ENCODE assay signal across 15 mouse cellular contexts in genomic region chr4:67589976-67590727, GRCm38 (mm10).
DNase-seq lines count a peak whose midpoint lies in the region; ATAC-seq lines count a peak whose summit lies in the region.
"Had no signal": no experiment of that assay in that cellular context is flagged by ENCODE, and none has a peak within 500 bp of the region (broad histone marks: within the 10 kb centered on the region; RNA-seq: fewer than 3 reads in every experiment).

No protein-coding gene starts in this region.

- 59% methylated on average over 7 of the region's 7 CpGs for WGBS in embryonic facial prominence, embryonic 14.5 days
- 61% methylated on average over 7 of the region's 7 CpGs for WGBS in embryonic facial prominence, embryonic 10.5 days
- WGBS in kidney, embryonic 14.5 days = 68% methylated on average over 7 of the region's 7 CpGs

- H3K4me3 ChIP-seq in embryonic facial prominence, embryonic 14.5 days (ENCODE audit: low read depth, low read length) = no peak overlapping the region
- no peak overlapping the region for H3K4me3 ChIP-seq in embryonic facial prominence, embryonic 10.5 days
- no peak overlapping the region for H3K4me3 ChIP-seq in kidney, embryonic 14.5 days (ENCODE audit: low read length)
- H3K4me3 ChIP-seq: limb, embryonic 12.5 days; lung, embryonic 15.5 days; myocyte had no signal

- H3K4me1 ChIP-seq in embryonic facial prominence, embryonic 14.5 days (ENCODE audit: control insufficient read depth, insufficient read depth, low read length) = no peaks in the 10 kb centered on the region
- no peaks in the 10 kb centered on the region for H3K4me1 ChIP-seq in embryonic facial prominence, embryonic 10.5 days
- no peaks in the 10 kb centered on the region for H3K4me1 ChIP-seq in kidney, embryonic 14.5 days (ENCODE audit: control insufficient read depth, insufficient read depth, low read length)
- H3K4me1 ChIP-seq: limb, embryonic 12.5 days; lung, embryonic 15.5 days had no signal

- no peak overlapping the region for H3K4me2 ChIP-seq in embryonic facial prominence, embryonic 14.5 days (ENCODE audit: low read depth, low read length)
- H3K4me2 ChIP-seq in kidney, embryonic 14.5 days (replicated peaks; ENCODE audit: low read depth, low read length) = no peak overlapping the region
- H3K4me2 ChIP-seq: limb, embryonic 12.5 days; lung, embryonic 15.5 days had no signal

- H3K27ac ChIP-seq in embryonic facial prominence, embryonic 14.5 days (replicated peaks; ENCODE audit: low read depth, low read length) = no peak overlapping the region
- H3K27ac ChIP-seq in embryonic facial prominence, embryonic 10.5 days (replicated peaks) = no peak overlapping the region
- no peak overlapping the region for H3K27ac ChIP-seq in kidney, embryonic 14.5 days (ENCODE audit: low read depth, low read length)
- H3K27ac ChIP-seq: limb, embryonic 12.5 days; lung, embryonic 15.5 days had no signal

- no peaks in the 10 kb centered on the region for H3K9me3 ChIP-seq in embryonic facial prominence, embryonic 14.5 days (ENCODE audit: control insufficient read depth, low read length)
- H3K9me3 ChIP-seq in embryonic facial prominence, embryonic 10.5 days = no peaks in the 10 kb centered on the region
- no peaks in the 10 kb centered on the region for H3K9me3 ChIP-seq in kidney, embryonic 14.5 days (ENCODE audit: control insufficient read depth, low read length)
- H3K9me3 ChIP-seq: limb, embryonic 12.5 days; lung, embryonic 15.5 days had no signal

- DNase-seq in embryonic facial prominence, embryonic 14.5 days (ENCODE audit: low spot score) = peak; percentile 3
- DNase-seq in embryonic facial prominence, embryonic 10.5 days (ENCODE audit: low spot score) = no peak
- DNase-seq in Muller cell, postnatal 12 days (ENCODE audit: inconsistent ontology term) = peak; percentile 90
- peak; percentile 93 for DNase-seq in cerebellum, postnatal 25 days
- peak; percentile 44 to 54 for DNase-seq in layer of hippocampus, postnatal 10 days (ENCODE audit: low spot score in 2 of 2)
- no peak for DNase-seq in thymus, postnatal 25 days
- DNase-seq in kidney, adult 8-10 months = no peak
- DNase-seq: heart, adult 18-20 months; kidney, postnatal 14 days; thymus, postnatal 36 days had no signal

- no peaks in the 10 kb centered on the region for H3K27me3 ChIP-seq in embryonic facial prominence, embryonic 14.5 days (replicated peaks; ENCODE audit: control insufficient read depth, insufficient read depth, low read length)
- no peaks in the 10 kb centered on the region for H3K27me3 ChIP-seq in embryonic facial prominence, embryonic 10.5 days (replicated peaks; ENCODE audit: low read depth, poor library complexity, severe bottlenecking)
- H3K27me3 ChIP-seq in kidney, embryonic 14.5 days (ENCODE audit: control insufficient read depth, insufficient read depth, low read length) = no peaks in the 10 kb centered on the region
- H3K27me3 ChIP-seq: limb, embryonic 12.5 days; lung, embryonic 15.5 days had no signal

- no peak overlapping the region for H3K9ac ChIP-seq in embryonic facial prominence, embryonic 14.5 days (ENCODE audit: low read depth, low read length)
- no peak overlapping the region for H3K9ac ChIP-seq in kidney, embryonic 14.5 days (ENCODE audit: low read depth, low read length)
- H3K9ac ChIP-seq: limb, embryonic 12.5 days; lung, embryonic 15.5 days had no signal

- no peaks in the 10 kb centered on the region for H3K36me3 ChIP-seq in embryonic facial prominence, embryonic 14.5 days (ENCODE audit: control insufficient read depth, insufficient read depth, low read length)
- no peaks in the 10 kb centered on the region for H3K36me3 ChIP-seq in embryonic facial prominence, embryonic 10.5 days (replicated peaks)
- no peaks in the 10 kb centered on the region for H3K36me3 ChIP-seq in kidney, embryonic 14.5 days (ENCODE audit: control insufficient read depth, insufficient read depth, low read length)
- H3K36me3 ChIP-seq: limb, embryonic 12.5 days; lung, embryonic 15.5 days had no signal

- ATAC-seq in embryonic facial prominence, embryonic 14.5 days (ENCODE audit: low read depth) = no peak
- no peak for ATAC-seq in kidney, embryonic 14.5 days (ENCODE audit: low FRiP score, low TSS enrichment)
- ATAC-seq: activated CD4-positive, CD25-positive, alpha-beta regulatory T cell, adult 4 months had no signal

Comparison
In these comparisons a context has a peak if more than half of its experiments do, and no peak if none do; other contexts are left out.
1. DNase-seq: peak in embryonic facial prominence, embryonic 14.5 days (single experiment), Muller cell, postnatal 12 days (single experiment), cerebellum, postnatal 25 days (2 of 2) and layer of hippocampus, postnatal 10 days (2 of 2); none in embryonic facial prominence, embryonic 10.5 days (single experiment), thymus, postnatal 25 days (single experiment) and kidney, adult 8-10 months (0 of 2).